Mouse (Mus musculus) brain, embryonic 14.5 days (tissue): Measurements from ENCODE around the gene Syndig1.

ENCODE experiments used
- CTCF ChIP-seq: fragments of 200-500 bp; IDR thresholded peaks from 2 replicates; pipeline ENCODE4 v1.5.1; 2012; ENCODE audit warnings: inconsistent platforms, mild to moderate bottlenecking, moderate library complexity, borderline replicate concordance; ENCODE audit not compliant: insufficient read depth, insufficient read length; ENCODE audit errors: extremely low read depth
- POLR2A ChIP-seq: fragments of 200-500 bp; IDR thresholded peaks from 2 replicates; pipeline ENCODE4 v1.6.1; 2012; ENCODE audit warnings: mild to moderate bottlenecking, inconsistent platforms, borderline replicate concordance; ENCODE audit not compliant: poor library complexity, insufficient read depth, insufficient read length, severe bottlenecking; ENCODE audit errors: extremely low read depth

DNA sequence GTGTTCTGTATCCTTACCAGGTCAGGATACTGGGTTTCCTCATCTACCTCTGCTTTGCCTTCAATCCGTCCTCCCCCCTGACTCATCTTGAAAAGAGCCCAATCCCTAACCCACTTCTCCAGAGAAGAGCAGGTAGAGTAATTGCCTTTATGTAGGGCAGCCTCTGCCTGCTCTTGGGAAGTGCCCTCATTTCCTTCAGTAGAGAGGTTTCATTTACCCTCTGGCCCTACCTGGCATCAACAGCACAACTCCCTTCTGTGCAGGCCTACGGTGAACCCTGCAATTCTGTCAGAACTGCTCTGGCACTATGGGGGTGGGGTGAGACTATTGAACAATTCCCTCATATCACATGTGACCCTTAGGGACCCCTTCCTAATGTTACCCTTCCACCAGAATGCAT, 16.1 kb upstream of the Syndig1 start:
- TF ChIP-seq CTCF (no peak), POLR2A (no peak)
